Mouse (Mus musculus) liver, embryonic 15.5 days (tissue): ENCODE results near the gene Cntnap1. TPM values are rescaled to one million over a fixed set of nuclear protein-coding genes. Genes with fewer than 3 reads are reported as not detected.

Experiments used
- ATAC-seq: fragments of 200-750 bp; cut with Nextera tagmentation; 2 replicates; pipeline ENCODE4 v1.8.0; 2017; ENCODE audit warnings: moderate number of reproducible peaks, mild to moderate bottlenecking, moderate library complexity; ENCODE audit not compliant: insufficient read depth
- H3K27ac ChIP-seq: fragments of 300-500 bp; sonication (generic); replicated peaks from 2 replicates; pipeline ENCODE4 v1.5.1; 2015; ENCODE audit warnings: mild to moderate bottlenecking, inconsistent platforms
- H3K27me3 ChIP-seq: fragments of 300-500 bp; sonication (generic); 2 replicates; pipeline ENCODE4 v1.6.1; 2015; ENCODE audit warnings: mild to moderate bottlenecking, inconsistent platforms
- H3K36me3 ChIP-seq: fragments of 300-500 bp; sonication (generic); replicated peaks from 2 replicates; pipeline ENCODE4 v1.6.1; 2015; ENCODE audit warnings: moderate library complexity, mild to moderate bottlenecking, inconsistent platforms
- H3K4me1 ChIP-seq: fragments of 300-500 bp; sonication (generic); replicated peaks from 2 replicates; pipeline ENCODE4 v1.6.1; 2015; ENCODE audit warnings: inconsistent platforms
- H3K4me2 ChIP-seq: fragments of 300-500 bp; sonication (generic); 2 replicates; pipeline ENCODE4 v1.6.1; 2015; ENCODE audit warnings: moderate library complexity, mild to moderate bottlenecking, inconsistent platforms
- H3K4me3 ChIP-seq: fragments of 300-500 bp; sonication (generic); replicated peaks from 2 replicates; pipeline ENCODE4 v1.5.1; 2015; ENCODE audit warnings: mild to moderate bottlenecking, inconsistent platforms
- H3K9ac ChIP-seq: fragments of 300-500 bp; sonication (generic); 2 replicates; pipeline ENCODE4 v1.6.1; 2015; ENCODE audit warnings: moderate library complexity, mild to moderate bottlenecking, inconsistent platforms
- H3K9me3 ChIP-seq: fragments of 300-500 bp; sonication (generic); replicated peaks from 2 replicates; pipeline ENCODE4 v1.6.1; 2016; ENCODE audit warnings: inconsistent platforms
- WGBS: fragments of 180-500 bp; shearing (Covaris S2); methylation state at CpG from one replicate; pipeline ENCODE4 v1.1.7; 2015; ENCODE audit warnings: mixed read lengths; ENCODE audit not compliant: insufficient replicate concordance; 5-methylcytosine and 5-hydroxymethylcytosine counted together
- polyA plus RNA-seq: library from polyadenylated mRNA; unstranded; fragments of >200 nt; fragmentation: Nextera tagmentation; extraction: Ambion mirVana; gene quantifications from 2 replicates; pipeline ENCODE4 v1.2.1, GENCODE M21; 2015

Gene Cntnap1
- polyA plus RNA-seq, 1 experiment from 2014 or later: 0.12 TPM

DNA sequence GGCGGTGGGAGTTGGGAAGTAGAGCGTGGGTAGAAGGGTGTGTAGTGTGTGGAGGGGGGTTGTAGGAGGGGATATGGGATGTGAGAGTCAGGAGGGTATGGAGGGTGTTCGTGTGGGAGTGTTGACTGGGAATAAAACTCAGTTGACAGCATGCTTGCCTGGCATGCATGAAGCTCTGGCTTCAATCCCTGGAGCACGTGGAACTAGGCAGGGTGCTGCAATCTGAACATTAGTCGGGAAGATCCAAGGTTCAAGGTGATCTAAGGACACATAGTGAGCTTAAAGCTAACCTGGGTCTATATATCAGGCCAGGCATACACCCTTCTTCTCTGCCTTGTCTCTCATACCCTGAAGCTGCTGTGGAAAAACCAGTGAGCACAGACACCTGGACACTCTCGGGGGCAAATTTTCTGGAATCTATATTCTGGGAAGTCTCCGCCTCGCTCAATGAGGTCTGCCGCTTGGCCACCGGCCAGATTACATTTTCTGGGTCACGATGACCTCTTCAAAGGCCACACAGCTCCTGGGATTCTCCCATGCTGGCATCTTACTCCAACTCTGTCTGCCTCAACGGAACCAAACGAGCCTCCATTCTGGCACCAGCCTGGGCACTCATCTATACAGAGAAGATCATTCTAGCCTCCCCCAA is 36.0 kb upstream of the Cntnap1 start:
- H3K9ac ChIP-seq: no peak overlapping the region
- ATAC-seq: peak; percentile 31; the same call in 1 of the 2 replicates
- WGBS: 66% methylated on average over 13 of the region's 13 CpGs

DNA sequence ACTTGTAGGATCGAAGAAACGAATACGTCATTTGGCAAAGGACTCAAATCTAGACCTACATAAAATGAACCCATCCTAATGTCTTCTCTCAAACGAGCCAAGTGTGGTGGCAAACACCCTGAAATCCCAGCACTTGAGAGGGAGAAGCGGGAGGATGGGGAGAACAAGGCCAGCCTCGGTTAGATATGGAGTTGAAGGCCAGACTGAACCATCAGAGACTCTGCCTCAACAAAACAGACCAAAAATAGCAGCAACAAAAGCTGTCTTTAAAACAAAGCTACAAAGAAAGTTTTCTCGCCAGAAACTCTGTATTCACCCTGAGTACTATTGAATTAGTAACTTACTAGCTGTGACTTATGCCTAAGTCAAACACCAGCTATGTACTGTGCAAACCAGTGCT is 33.3 kb upstream of the Cntnap1 start:
- Histone ChIP-seq H3K9ac (no peak overlapping the region), H3K4me3 (no peak overlapping the region), H3K4me2 (no peak overlapping the region), H3K4me1 (peaks cover 7% of the 10 kb centered on the region; the same call in 1 of the 2 replicates), H3K27me3 (peaks cover 50% of the 10 kb centered on the region), H3K9me3 (no peaks in the 10 kb centered on the region), H3K27ac (no peak overlapping the region), H3K36me3 (no peaks in the 10 kb centered on the region)
- no peak for ATAC-seq
- 71% methylated on average over 7 of the region's 7 CpGs for WGBS

More for the DNA sequence above, 36.0 kb upstream of the Cntnap1 start:
- H3K4me1 ChIP-seq: peaks cover 14% of the 10 kb centered on the region
- no peaks in the 10 kb centered on the region for H3K36me3 ChIP-seq
- no peaks in the 10 kb centered on the region for H3K9me3 ChIP-seq
- no peak overlapping the region for H3K27ac ChIP-seq
- H3K27me3 ChIP-seq: peaks cover 23% of the 10 kb centered on the region
- no peak overlapping the region for H3K4me3 ChIP-seq
- H3K4me2 ChIP-seq: no peak overlapping the region

GRCm38 (mm10) chr11:101138536-101139181 is 31.7 kb upstream of the Cntnap1 start:
- peak overlapping the region; percentile 20; the same call in 1 of the 2 replicates for H3K4me2 ChIP-seq
- no peaks in the 10 kb centered on the region for H3K36me3 ChIP-seq
- ATAC-seq: no peak
- H3K4me3 ChIP-seq: no peak overlapping the region
- no peak overlapping the region for H3K9ac ChIP-seq
- 16% methylated on average over 15 of the region's 15 CpGs for WGBS
- H3K27me3 ChIP-seq: peaks cover 64% of the 10 kb centered on the region
- no peaks in the 10 kb centered on the region for H3K9me3 ChIP-seq
- H3K27ac ChIP-seq: no peak overlapping the region
- peaks cover 7% of the 10 kb centered on the region; the same call in 1 of the 2 replicates for H3K4me1 ChIP-seq

DNA sequence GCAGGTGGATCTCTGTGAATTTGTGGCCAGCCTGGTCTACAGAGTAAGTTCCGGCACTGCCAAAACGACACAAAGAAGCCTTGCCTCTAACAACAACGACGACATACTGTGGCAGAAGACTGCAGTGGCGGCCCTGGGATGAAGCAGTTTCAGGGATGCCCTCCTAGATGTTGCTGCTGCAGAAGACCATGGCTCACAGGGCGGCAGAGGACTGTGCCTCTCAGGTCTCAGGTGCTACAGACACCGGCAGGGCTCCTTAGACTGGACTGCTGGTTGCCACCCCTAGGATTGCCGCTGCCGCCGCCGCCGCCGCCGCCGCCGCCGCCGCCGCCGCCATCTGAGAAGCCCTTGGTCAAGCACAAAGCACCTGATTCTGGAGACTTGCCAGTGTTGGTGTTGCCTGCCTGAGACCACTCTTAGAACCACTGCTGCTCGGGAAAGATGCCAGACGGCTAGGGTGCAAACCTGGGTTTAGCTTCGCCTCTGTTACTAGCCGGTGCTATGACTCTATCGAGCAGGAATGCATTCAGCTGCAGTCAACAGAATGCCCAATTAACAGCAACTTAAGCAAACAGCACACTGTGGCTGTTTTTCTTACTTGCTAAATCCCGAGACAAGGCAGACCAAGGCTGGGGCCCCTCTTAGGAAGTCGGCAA is 30.0 kb upstream of the Cntnap1 start:
- peaks cover 7% of the 10 kb centered on the region; the same call in 1 of the 2 replicates for H3K4me1 ChIP-seq
- H3K27me3 ChIP-seq: peaks cover 72% of the 10 kb centered on the region
- no peak overlapping the region for H3K27ac ChIP-seq
- no peaks in the 10 kb centered on the region for H3K36me3 ChIP-seq
- WGBS: 46% methylated on average over 27 of the region's 27 CpGs
- H3K9ac ChIP-seq: no peak overlapping the region
- no peak for ATAC-seq
- H3K9me3 ChIP-seq: no peaks in the 10 kb centered on the region
- H3K4me2 ChIP-seq: peak overlapping the region; percentile 47
- H3K4me3 ChIP-seq: 0 out of 2 replicates have a peak overlapping the region, but pooled peaks have one; percentile 7

GRCm38 (mm10) chr11:101141088-101141487 is 29.2 kb upstream of the Cntnap1 start:
- WGBS: 65% methylated on average over 8 of the region's 8 CpGs
- Histone ChIP-seq H3K4me1 (peaks cover 7% of the 10 kb centered on the region; the same call in 1 of the 2 replicates), H3K27me3 (peaks cover 69% of the 10 kb centered on the region), H3K4me2 (no peak overlapping the region), H3K36me3 (no peaks in the 10 kb centered on the region), H3K9me3 (no peaks in the 10 kb centered on the region), H3K4me3 (no peak overlapping the region), H3K27ac (no peak overlapping the region), H3K9ac (no peak overlapping the region)
- ATAC-seq: no peak

DNA sequence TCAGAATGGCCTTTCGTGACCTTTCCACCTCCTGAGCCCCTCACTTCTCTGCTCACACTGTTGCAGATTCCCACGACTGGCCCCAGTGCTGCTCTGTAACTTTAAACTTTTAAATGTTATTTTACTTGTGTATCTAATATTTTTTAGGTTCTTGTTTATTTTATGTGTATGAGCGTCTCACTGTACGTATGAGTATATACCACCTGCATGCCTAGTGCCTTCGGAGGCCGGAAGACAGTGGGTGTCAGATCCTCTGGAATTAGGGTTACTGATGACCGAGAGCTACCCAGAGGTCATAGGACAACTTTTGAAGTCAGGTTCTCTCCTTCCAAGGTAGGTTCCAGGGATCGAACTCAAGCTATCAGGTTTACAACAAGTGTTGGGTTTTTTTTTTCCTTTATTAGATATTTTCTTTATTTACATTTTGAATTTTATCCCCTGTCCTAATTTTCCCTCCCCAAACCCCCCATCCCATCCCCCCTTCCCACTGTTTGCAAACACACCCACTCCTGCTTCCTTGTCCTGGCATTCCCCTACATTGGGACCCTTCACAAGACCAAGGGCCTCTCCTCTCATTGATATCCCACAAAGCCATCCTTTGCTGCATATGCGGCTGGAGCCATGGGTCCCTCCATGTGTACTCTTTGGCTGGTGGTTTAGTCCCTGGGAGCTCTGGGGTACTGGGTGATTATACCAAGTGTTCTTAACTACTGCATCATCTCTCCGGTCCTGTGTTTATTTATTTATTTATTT is 27.9 kb upstream of the Cntnap1 start:
- H3K9me3 ChIP-seq: no peaks in the 10 kb centered on the region
- no peak for ATAC-seq
- no peak overlapping the region for H3K4me3 ChIP-seq
- 69% methylated on average over 10 of the region's 10 CpGs for WGBS
- H3K4me2 ChIP-seq: no peak overlapping the region
- H3K36me3 ChIP-seq: no peaks in the 10 kb centered on the region
- peaks cover 7% of the 10 kb centered on the region; the same call in 1 of the 2 replicates for H3K4me1 ChIP-seq
- H3K27ac ChIP-seq: no peak overlapping the region
- peaks cover 71% of the 10 kb centered on the region for H3K27me3 ChIP-seq
- no peak overlapping the region for H3K9ac ChIP-seq

- Histone ChIP-seq H3K4me1 (peaks cover 7% of the 10 kb centered on the region; the same call in 1 of the 2 replicates), H3K4me2 (peak overlapping the region; percentile 48), H3K9ac (no peak overlapping the region), H3K27ac (no peak overlapping the region), H3K4me3 (peak overlapping the region; percentile 12), H3K27me3 (peaks cover 62% of the 10 kb centered on the region), H3K36me3 (no peaks in the 10 kb centered on the region), H3K9me3 (no peaks in the 10 kb centered on the region)
- 13% methylated on average over 19 of the region's 19 CpGs for WGBS
- ATAC-seq: no peak
Observed at GRCm38 (mm10) chr11:101143338-101144225, 26.7 kb upstream of the Cntnap1 start.

DNA sequence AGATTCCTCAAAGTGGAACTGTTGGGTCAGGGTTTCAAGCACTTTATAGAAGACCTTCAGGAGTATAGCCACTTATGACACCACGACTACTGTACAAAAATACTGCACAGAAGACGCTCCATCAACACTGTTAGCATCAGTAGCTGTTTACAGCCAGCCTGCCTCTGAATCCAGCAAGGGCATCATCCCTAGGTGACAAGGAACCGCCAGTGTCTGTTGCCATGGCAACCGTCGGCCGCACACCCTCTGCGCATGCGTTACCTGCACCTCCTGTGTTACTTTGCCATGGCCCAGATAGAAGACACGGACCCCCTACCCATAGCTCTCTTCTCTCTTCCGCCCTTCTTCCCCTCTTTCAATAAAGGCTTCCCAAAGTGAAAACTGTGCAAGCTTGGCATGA is 23.9 kb upstream of the Cntnap1 start:
- no peaks in the 10 kb centered on the region for H3K9me3 ChIP-seq
- H3K4me3 ChIP-seq: no peak overlapping the region
- H3K4me2 ChIP-seq: no peak overlapping the region
- peaks cover 35% of the 10 kb centered on the region for H3K27me3 ChIP-seq
- no peak overlapping the region for H3K9ac ChIP-seq
- WGBS: 37% methylated on average over 10 of the region's 10 CpGs
- no peaks in the 10 kb centered on the region; the same call in 1 of the 2 replicates for H3K4me1 ChIP-seq
- no peak for ATAC-seq
- no peak overlapping the region for H3K27ac ChIP-seq
- H3K36me3 ChIP-seq: no peaks in the 10 kb centered on the region

DNA sequence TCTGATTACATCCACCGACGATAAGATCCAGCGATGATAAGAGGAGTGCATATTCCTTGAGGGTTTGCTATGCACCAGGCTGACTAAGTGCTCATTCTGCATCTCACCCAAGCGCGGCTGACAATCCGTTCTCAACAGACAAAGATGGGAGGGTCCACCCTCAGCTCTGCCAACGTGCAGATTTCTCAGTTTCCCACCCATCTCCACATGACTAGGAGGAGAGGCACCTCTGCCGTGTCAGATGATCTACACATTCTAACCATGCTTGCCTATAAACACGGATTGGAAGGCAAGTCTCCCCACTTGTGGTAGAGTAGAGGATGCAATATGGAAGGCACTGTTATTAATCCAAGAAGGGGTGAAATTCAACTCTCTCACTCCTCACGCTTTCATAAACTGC is 21.6 kb upstream of the Cntnap1 start:
- H3K9me3 ChIP-seq: no peaks in the 10 kb centered on the region
- H3K9ac ChIP-seq: no peak overlapping the region
- no peaks in the 10 kb centered on the region for H3K36me3 ChIP-seq
- no peaks in the 10 kb centered on the region; the same call in 1 of the 2 replicates for H3K4me1 ChIP-seq
- H3K27me3 ChIP-seq: peaks cover 14% of the 10 kb centered on the region
- WGBS: 63% methylated on average over 10 of the region's 10 CpGs
- H3K27ac ChIP-seq: no peak overlapping the region
- H3K4me2 ChIP-seq: no peak overlapping the region
- ATAC-seq: no peak
- H3K4me3 ChIP-seq: no peak overlapping the region
